25 mouse cellular contexts compared by ENCODE assay signal in the genomic region with DNA sequence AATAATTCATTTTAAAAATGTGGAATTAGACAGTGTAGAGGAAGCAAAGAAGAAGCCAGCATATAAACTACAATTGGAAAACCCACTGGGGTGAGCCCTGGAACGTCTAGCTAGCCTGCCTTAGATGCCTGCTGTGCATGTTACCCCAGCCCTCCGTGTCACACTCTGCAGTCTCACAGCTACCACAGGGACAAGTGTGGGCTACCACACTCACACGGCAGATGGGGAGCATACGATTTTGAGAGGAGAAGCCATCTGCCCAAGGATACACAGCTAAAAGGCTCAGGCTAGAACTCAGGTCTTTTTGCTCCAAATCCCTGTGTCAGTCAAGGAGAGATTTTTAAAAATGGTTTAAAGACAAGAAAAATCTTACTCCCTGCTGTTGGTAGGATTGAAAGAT. TPM values are rescaled to one million over a fixed set of nuclear protein-coding genes. Genes with fewer than 3 reads are reported as not detected.
DNase-seq lines count a peak whose midpoint lies in the region; ATAC-seq and TF ChIP-seq lines count a peak whose summit lies in the region.
"Had no signal": no experiment of that assay in that cellular context is flagged by ENCODE, and none has a peak within 500 bp of the region (broad histone marks: within the 10 kb centered on the region; RNA-seq: fewer than 3 reads in every experiment).

No protein-coding gene starts in this region.

- H3K27me3 ChIP-seq in forebrain, embryonic 16.5 days (replicated peaks; ENCODE audit: control insufficient read depth, insufficient read depth, low read length) = no peaks in the 10 kb centered on the region
- H3K27me3 ChIP-seq in forebrain, embryonic 11.5 days (ENCODE audit: control insufficient read depth, insufficient read depth, low read length) = no peaks in the 10 kb centered on the region
- H3K27me3 ChIP-seq: heart, embryonic 15.5 days; neural tube, embryonic 12.5 days had no signal

- TF ChIP-seq CTCF in layer of hippocampus, adult 2 months (conservative IDR thresholded peaks at IDR 0.05) = no peak

- no peaks in the 10 kb centered on the region for H3K36me3 ChIP-seq in forebrain, embryonic 16.5 days (ENCODE audit: control insufficient read depth, insufficient read depth)
- H3K36me3 ChIP-seq in forebrain, embryonic 11.5 days (ENCODE audit: control insufficient read depth, insufficient read depth, low read length) = no peaks in the 10 kb centered on the region
- H3K36me3 ChIP-seq: embryonic facial prominence, embryonic 13.5 days; heart, embryonic 15.5 days; hindbrain, embryonic 10.5 days; neural tube, embryonic 12.5 days had no signal

- no peak overlapping the region for H3K9ac ChIP-seq in forebrain, embryonic 16.5 days (replicated peaks; ENCODE audit: low read depth, low read length)
- no peak overlapping the region for H3K9ac ChIP-seq in forebrain, embryonic 11.5 days (ENCODE audit: low read length)
- H3K9ac ChIP-seq: embryonic facial prominence, embryonic 13.5 days; heart, embryonic 15.5 days; neural tube, embryonic 12.5 days had no signal

- intact Hi-C loops in left cerebral cortex, postnatal 25 days (cut with DNase I) = no loop called here

- no peak overlapping the region for H3K4me3 ChIP-seq in forebrain, embryonic 16.5 days (replicated peaks; ENCODE audit: low read length)
- no peak overlapping the region for H3K4me3 ChIP-seq in forebrain, embryonic 11.5 days (ENCODE audit: low read depth, low read length)
- no peak overlapping the region for H3K4me3 ChIP-seq in layer of hippocampus, adult 2 months
- H3K4me3 ChIP-seq: embryonic facial prominence, embryonic 13.5 days; gastrocnemius, adult 2 months; heart, adult 2 months; heart, embryonic 15.5 days; hindbrain, embryonic 10.5 days; neural tube, embryonic 12.5 days had no signal

- DNase-seq in forebrain, embryonic 11.5 days (ENCODE audit: low spot score) = no peak
- peak; percentile 70 for DNase-seq in brain, adult 2 months (ENCODE audit: low read depth, low spot score)
- peak; percentile 65 to 72 for DNase-seq in layer of hippocampus, adult 2 months (ENCODE audit: low spot score in 2 of 2)
- DNase-seq in left cerebral cortex, postnatal 25 days (ENCODE audit: low spot score in 2 of 2) = peak; percentile 28 to 76
- no peak for DNase-seq in MN1 (ENCODE audit: low spot score)
- no peak for DNase-seq in urinary bladder, adult 18-20 months (ENCODE audit: low spot score in 2 of 2)
- no peak for DNase-seq in gastrocnemius, postnatal 25 days
- DNase-seq: adrenal gland, postnatal 10 days; cerebellum, adult 8-10 months; gastrocnemius, adult 2 months; heart, adult 2 months; kidney, adult 18-20 months; kidney, postnatal 14 days; lung, adult 18-20 months; thymus, adult 2 months had no signal

- H3K27ac ChIP-seq in forebrain, embryonic 16.5 days (ENCODE audit: low read length) = no peak overlapping the region
- no peak overlapping the region for H3K27ac ChIP-seq in forebrain, embryonic 11.5 days (ENCODE audit: low read depth, low read length)
- no peak overlapping the region for H3K27ac ChIP-seq in layer of hippocampus, adult 2 months
- H3K27ac ChIP-seq: embryonic facial prominence, embryonic 13.5 days; gastrocnemius, adult 2 months; heart, adult 2 months; heart, embryonic 15.5 days; hindbrain, embryonic 10.5 days; neural tube, embryonic 12.5 days had no signal

- 57% methylated on average over 4 of the region's 4 CpGs for WGBS in forebrain, embryonic 16.5 days
- 76% methylated on average over 4 of the region's 4 CpGs for WGBS in forebrain, embryonic 11.5 days

- no peaks in the 10 kb centered on the region for H3K9me3 ChIP-seq in forebrain, embryonic 16.5 days (ENCODE audit: control insufficient read depth, low read length)
- H3K9me3 ChIP-seq in forebrain, embryonic 11.5 days (ENCODE audit: control insufficient read depth, low read length) = no peaks in the 10 kb centered on the region
- H3K9me3 ChIP-seq: embryonic facial prominence, embryonic 13.5 days; heart, embryonic 15.5 days; hindbrain, embryonic 10.5 days; neural tube, embryonic 12.5 days had no signal

- peak; percentile 77; the same call in 1 of the 2 replicates for ATAC-seq in forebrain, embryonic 16.5 days
- no peak for ATAC-seq in forebrain, embryonic 11.5 days (replicated peaks; ENCODE audit: low FRiP score)

- H3K4me1 ChIP-seq in forebrain, embryonic 16.5 days (replicated peaks; ENCODE audit: control insufficient read depth, insufficient read depth, low read length) = no peaks in the 10 kb centered on the region; the same call in 1 of the 2 replicates
- 0 out of 2 replicates have a peak, but pooled peaks cover 4% of the 10 kb centered on the region for H3K4me1 ChIP-seq in forebrain, embryonic 11.5 days (replicated peaks; ENCODE audit: control insufficient read depth, insufficient read depth, low read length)
- H3K4me1 ChIP-seq: heart, embryonic 15.5 days; neural tube, embryonic 12.5 days had no signal

- H3K4me2 ChIP-seq in forebrain, embryonic 16.5 days (ENCODE audit: low read length) = no peak overlapping the region
- no peak overlapping the region for H3K4me2 ChIP-seq in forebrain, embryonic 11.5 days (ENCODE audit: low read depth, low read length, severe bottlenecking)
- H3K4me2 ChIP-seq: embryonic facial prominence, embryonic 13.5 days; heart, embryonic 15.5 days; neural tube, embryonic 12.5 days had no signal

RNA-seq across cellular contexts. Expression of a gene that starts 36.5 kb away (rescaled TPM):
- 0.11 and 0.25 TPM in 2 replicates for polyA plus RNA-seq in forebrain, embryonic 16.5 days (2015; fragmentation: Nextera tagmentation; extraction: Ambion mirVana)
- polyA plus RNA-seq in forebrain, embryonic 11.5 days (2014; fragmentation: Nextera tagmentation; extraction: Ambion mirVana) = 0.24 TPM in 1 of 2 replicates, not detected in the other
- total RNA-seq in layer of hippocampus, adult 2 months (2021) = not detected
- under 1 TPM; 0.18 to 0.69 TPM for total RNA-seq in left cerebral cortex, postnatal 25 days (2021)
- not detected for total RNA-seq in gastrocnemius, postnatal 25 days (2021)
- total RNA-seq: adrenal gland, postnatal 10 days; common myeloid progenitor, adult 5-6 weeks; gastrocnemius, adult 2 months; heart, adult 2 months; liver, adult 2 months; megakaryocyte-erythroid progenitor cell, adult 5-6 weeks; MEL had no signal
- polyA plus RNA-seq: heart, adult 2 months; heart, embryonic 15.5 days; hindbrain, embryonic 10.5 days; liver, adult 2 months; neural tube, embryonic 12.5 days; stomach, embryonic 14.5 days; thymus, adult 2 months had no signal

RNA-seq across cellular contexts. Expression of a gene that starts 43.8 kb away (rescaled TPM):
- polyA plus RNA-seq in forebrain, embryonic 16.5 days (2015; fragmentation: Nextera tagmentation; extraction: Ambion mirVana) = 178 and 182 TPM in 2 replicates
- 236 and 240 TPM in 2 replicates for polyA plus RNA-seq in forebrain, embryonic 11.5 days (2014; fragmentation: Nextera tagmentation; extraction: Ambion mirVana)
- total RNA-seq in layer of hippocampus, adult 2 months (2021) = 100 to 1,000 TPM; 116 to 118 TPM
- total RNA-seq in left cerebral cortex, postnatal 25 days (2021) = 100 to 1,000 TPM; 108 to 118 TPM
- total RNA-seq in gastrocnemius, postnatal 25 days (2021) = 100 to 1,000 TPM in 1 of 2 experiments, 10 to 100 TPM in 1; 91.2 to 108 TPM

RNA-seq across cellular contexts. Expression of a gene that starts 43.8 kb away (rescaled TPM):
- 67.3 and 68.1 TPM in 2 replicates for polyA plus RNA-seq in forebrain, embryonic 16.5 days (2015; fragmentation: Nextera tagmentation; extraction: Ambion mirVana)
- polyA plus RNA-seq in forebrain, embryonic 11.5 days (2014; fragmentation: Nextera tagmentation; extraction: Ambion mirVana) = 102 TPM in 2 replicates
- 10 to 100 TPM; 28.0 to 34.1 TPM for total RNA-seq in layer of hippocampus, adult 2 months (2021)
- total RNA-seq in left cerebral cortex, postnatal 25 days (2021) = 10 to 100 TPM; 29.6 to 34.9 TPM
- total RNA-seq in gastrocnemius, postnatal 25 days (2021) = 10 to 100 TPM; 15.5 to 17.6 TPM

Comparison
In these comparisons a context has a peak if more than half of its experiments do, and no peak if none do; other contexts are left out.
1. DNase-seq: peak in brain, adult 2 months (single experiment), layer of hippocampus, adult 2 months (2 of 2) and left cerebral cortex, postnatal 25 days (2 of 2); none in forebrain, embryonic 11.5 days (single experiment), MN1 (single experiment), urinary bladder, adult 18-20 months (0 of 2) and gastrocnemius, postnatal 25 days (single experiment).